Mouse (Mus musculus) intestine, embryonic 14.5 days (tissue): Measurements from ENCODE around the gene Hhat. TPM values are rescaled to one million over a fixed set of nuclear protein-coding genes. Genes with fewer than 3 reads are reported as not detected.

Source experiments
- ATAC-seq: fragments of 200-750 bp; cut with Nextera tagmentation; replicated peaks from 2 replicates; pipeline ENCODE4 v1.8.0; 2017; ENCODE audit warnings: low read depth, moderate number of reproducible peaks, moderate TSS enrichment, moderate library complexity; ENCODE audit not compliant: low FRiP score, low TSS enrichment
- DNase-seq: peaks from one replicate; pipeline ENCODE4 v3.0.0-alpha.2; 2018; ENCODE audit warnings: low spot score
- H3K27ac ChIP-seq: fragments of 300-500 bp; sonication (generic); 2 replicates; pipeline ENCODE4 v1.5.1; 2014; ENCODE audit warnings: low read depth, mild to moderate bottlenecking, control low read depth
- H3K27me3 ChIP-seq: fragments of 300-500 bp; sonication (generic); replicated peaks from 2 replicates; pipeline ENCODE4 v1.6.1; 2014; ENCODE audit warnings: low read length, control low read depth; ENCODE audit not compliant: control insufficient read depth, insufficient read depth
- H3K36me3 ChIP-seq: fragments of 300-500 bp; sonication (generic); 2 replicates; pipeline ENCODE4 v1.6.1; 2014; ENCODE audit warnings: low read length, control low read depth; ENCODE audit not compliant: control insufficient read depth, insufficient read depth
- H3K4me1 ChIP-seq: fragments of 300-500 bp; sonication (generic); replicated peaks from 2 replicates; pipeline ENCODE4 v1.6.1; 2014; ENCODE audit warnings: low read length, control low read depth, mixed read lengths; ENCODE audit not compliant: control insufficient read depth, insufficient read depth
- H3K4me2 ChIP-seq: fragments of 300-500 bp; sonication (generic); 2 replicates; pipeline ENCODE4 v1.6.1; 2014; ENCODE audit warnings: low read length
- H3K4me3 ChIP-seq: fragments of 300-500 bp; sonication (generic); 2 replicates; pipeline ENCODE4 v1.5.1; 2014; ENCODE audit warnings: low read depth, low read length, control low read depth, mixed read lengths
- H3K9ac ChIP-seq: fragments of 300-500 bp; sonication (generic); 2 replicates; pipeline ENCODE4 v1.6.1; 2014; ENCODE audit warnings: mild to moderate bottlenecking, low read length
- H3K9me3 ChIP-seq: fragments of 300-500 bp; sonication (generic); 2 replicates; pipeline ENCODE4 v1.6.1; 2016; ENCODE audit warnings: low read length, control low read depth; ENCODE audit not compliant: control insufficient read depth
- WGBS: fragments of 180-500 bp; shearing (Covaris S2); extraction: QIAGEN DNeasy Blood & Tissue Kit; methylation state at CpG from one replicate; pipeline ENCODE4 v1.1.7; 2014; 5-methylcytosine and 5-hydroxymethylcytosine counted together
- polyA plus RNA-seq: library from polyadenylated mRNA; unstranded; fragments of >200 nt; fragmentation: Nextera tagmentation; extraction: Ambion mirVana; gene quantifications from 2 replicates; pipeline ENCODE4 v1.2.1, GENCODE M21; 2014

The Hhat gene
- polyA plus RNA-seq, 1 experiment from 2014 or later: 14.1 TPM

GRCm38 (mm10) chr1:192752659-192753601 lies 18.1 kb downstream of the Hhat start:
- Histone ChIP-seq H3K4me2 (peak overlapping the region; percentile 30), H3K4me3 (no peak overlapping the region), H3K27ac (peak overlapping the region; percentile 39; the same call in 1 of the 2 replicates), H3K9me3 (no peaks in the 10 kb centered on the region), H3K27me3 (no peaks in the 10 kb centered on the region), H3K9ac (no peak overlapping the region), H3K36me3 (no peaks in the 10 kb centered on the region), H3K4me1 (0 out of 2 replicates have a peak, but pooled peaks cover 6% of the 10 kb centered on the region)
- no peak for DNase-seq
- no peak for ATAC-seq
- WGBS: 37% methylated on average over 8 of the region's 8 CpGs

GRCm38 (mm10) chr1:192750042-192750437 lies 21.0 kb downstream of the Hhat start:
- no peak for DNase-seq
- WGBS: 67% methylated on average over 4 of the region's 4 CpGs

GRCm38 (mm10) chr1:192749270-192750041 lies 21.6 kb downstream of the Hhat start:
- Histone ChIP-seq H3K27me3 (no peaks in the 10 kb centered on the region), H3K4me3 (no peak overlapping the region), H3K36me3 (no peaks in the 10 kb centered on the region), H3K9me3 (no peaks in the 10 kb centered on the region), H3K4me1 (0 out of 2 replicates have a peak, but pooled peaks cover 6% of the 10 kb centered on the region), H3K9ac (no peak overlapping the region), H3K4me2 (no peak overlapping the region), H3K27ac (no peak overlapping the region)
- no peak for ATAC-seq
- no peak for DNase-seq
- 87% methylated on average over 6 of the region's 6 CpGs for WGBS

More at GRCm38 (mm10) chr1:192750042-192750437, 21.0 kb downstream of the Hhat start:
- H3K36me3 ChIP-seq: no peaks in the 10 kb centered on the region
- H3K9ac ChIP-seq: no peak overlapping the region
- no peak overlapping the region for H3K27ac ChIP-seq
- H3K4me3 ChIP-seq: no peak overlapping the region
- ATAC-seq: no peak
- no peaks in the 10 kb centered on the region for H3K9me3 ChIP-seq
- H3K27me3 ChIP-seq: no peaks in the 10 kb centered on the region
- no peak overlapping the region for H3K4me2 ChIP-seq
- 0 out of 2 replicates have a peak, but pooled peaks cover 6% of the 10 kb centered on the region for H3K4me1 ChIP-seq

GRCm38 (mm10) chr1:192746201-192746600 lies 24.8 kb downstream of the Hhat start:
- Histone ChIP-seq H3K9me3 (no peaks in the 10 kb centered on the region), H3K4me1 (no peaks in the 10 kb centered on the region), H3K4me3 (no peak overlapping the region), H3K27me3 (no peaks in the 10 kb centered on the region), H3K27ac (no peak overlapping the region), H3K36me3 (no peaks in the 10 kb centered on the region), H3K4me2 (no peak overlapping the region), H3K9ac (no peak overlapping the region)
- DNase-seq (no peak), ATAC-seq (no peak)
- WGBS: 80% methylated on average over 6 of the region's 6 CpGs

GRCm38 (mm10) chr1:192745240-192746101 lies 25.6 kb downstream of the Hhat start:
- DNase-seq (peak; percentile 75), ATAC-seq (no peak)
- no peak overlapping the region for H3K27ac ChIP-seq
- no peaks in the 10 kb centered on the region for H3K27me3 ChIP-seq
- H3K9ac ChIP-seq: no peak overlapping the region
- H3K36me3 ChIP-seq: no peaks in the 10 kb centered on the region
- WGBS: 19% methylated on average over 16 of the region's 16 CpGs
- H3K9me3 ChIP-seq: no peaks in the 10 kb centered on the region
- no peaks in the 10 kb centered on the region for H3K4me1 ChIP-seq
- H3K4me2 ChIP-seq: no peak overlapping the region
- H3K4me3 ChIP-seq: no peak overlapping the region

GRCm38 (mm10) chr1:192744880-192745239 lies 26.2 kb downstream of the Hhat start:
- Histone ChIP-seq H3K4me2 (no peak overlapping the region), H3K27ac (no peak overlapping the region), H3K27me3 (no peaks in the 10 kb centered on the region), H3K4me3 (no peak overlapping the region), H3K9me3 (no peaks in the 10 kb centered on the region), H3K9ac (no peak overlapping the region), H3K4me1 (no peaks in the 10 kb centered on the region), H3K36me3 (no peaks in the 10 kb centered on the region)
- WGBS: 69% methylated on average over 3 of the region's 3 CpGs
- ATAC-seq (no peak), DNase-seq (no peak)

- Histone ChIP-seq H3K27ac (no peak overlapping the region), H3K4me3 (no peak overlapping the region), H3K9ac (no peak overlapping the region), H3K4me2 (no peak overlapping the region), H3K4me1 (no peaks in the 10 kb centered on the region), H3K27me3 (no peaks in the 10 kb centered on the region), H3K9me3 (no peaks in the 10 kb centered on the region), H3K36me3 (no peaks in the 10 kb centered on the region)
- 68% methylated on average over 7 of the region's 7 CpGs for WGBS
- ATAC-seq: no peak
- no peak for DNase-seq
These were observed 28.4 kb downstream of the Hhat start for GRCm38 (mm10) chr1:192742394-192743251.
